Comparison of ENCODE assay signal across 15 mouse cellular contexts in genomic region chr6:11998576-11998975, GRCm38 (mm10).
DNase-seq lines count a peak whose midpoint lies in the region; ATAC-seq and TF ChIP-seq lines count a peak whose summit lies in the region.
"Had no signal": no experiment of that assay in that cellular context is flagged by ENCODE, and none has a peak within 500 bp of the region (broad histone marks: within the 10 kb centered on the region; RNA-seq: fewer than 3 reads in every experiment).

No protein-coding gene starts in this region.

- H3K4me2 ChIP-seq in heart, postnatal 0 days (ENCODE audit: low read depth, low read length): no peak overlapping the region
- no peak overlapping the region for H3K4me2 ChIP-seq in heart, embryonic 11.5 days
- H3K4me2 ChIP-seq in stomach, embryonic 16.5 days (ENCODE audit: low read depth, low read length): no peak overlapping the region
- no peak overlapping the region for H3K4me2 ChIP-seq in stomach, postnatal 0 days (replicated peaks; ENCODE audit: low read depth)
- H3K4me2 ChIP-seq: embryonic facial prominence, embryonic 12.5 days; forebrain, embryonic 13.5 days; lung, embryonic 15.5 days had no signal

- ATAC-seq in heart, postnatal 0 days (ENCODE audit: insufficient read depth, low read depth): no peak
- ATAC-seq in heart, embryonic 11.5 days (replicated peaks; ENCODE audit: insufficient number of reproducible peaks, low FRiP score, low TSS enrichment): no peak
- ATAC-seq in stomach, embryonic 16.5 days (ENCODE audit: insufficient read depth, low FRiP score): no peak
- ATAC-seq in stomach, postnatal 0 days (ENCODE audit: low FRiP score, low TSS enrichment): no peak
- no peak for ATAC-seq in megakaryocyte progenitor cell, adult 5-6 weeks (replicated peaks; ENCODE audit: poor library complexity)
- ATAC-seq: forebrain, embryonic 13.5 days; hindbrain, postnatal 0 days had no signal

- DNase-seq in heart, postnatal 0 days (ENCODE audit: low spot score): no peak
- DNase-seq in stomach, postnatal 0 days (ENCODE audit: low spot score): no peak
- peak; percentile 14 for DNase-seq in fibroblast of lung, adult 2 months (ENCODE audit: low read depth)
- DNase-seq in testis, postnatal 14 days (ENCODE audit: low spot score): peak; percentile 28
- DNase-seq in urinary bladder, adult 2 months (ENCODE audit: low spot score): no peak
- DNase-seq: gastrocnemius, adult 2 months; right cerebral cortex, postnatal 4 days; thymus, postnatal 25 days had no signal

- WGBS in heart, postnatal 0 days: 36% methylated on average over 4 of the region's 4 CpGs
- WGBS in heart, embryonic 11.5 days (ENCODE audit: insufficient replicate concordance): 80% methylated on average over 4 of the region's 4 CpGs
- WGBS in stomach, embryonic 16.5 days: 60% methylated on average over 4 of the region's 4 CpGs
- WGBS in stomach, postnatal 0 days: 45% methylated on average over 4 of the region's 4 CpGs

- H3K4me3 ChIP-seq in heart, postnatal 0 days (ENCODE audit: low read depth, low read length): no peak overlapping the region
- no peak overlapping the region for H3K4me3 ChIP-seq in heart, embryonic 11.5 days (ENCODE audit: low read depth, low read length)
- H3K4me3 ChIP-seq in stomach, embryonic 16.5 days (replicated peaks; ENCODE audit: low read length): no peak overlapping the region
- H3K4me3 ChIP-seq in stomach, postnatal 0 days (ENCODE audit: low read depth, low read length): no peak overlapping the region
- H3K4me3 ChIP-seq: embryonic facial prominence, embryonic 12.5 days; forebrain, embryonic 13.5 days; gastrocnemius, adult 2 months; lung, embryonic 15.5 days had no signal

- no peaks in the 10 kb centered on the region for H3K9me3 ChIP-seq in heart, postnatal 0 days (replicated peaks; ENCODE audit: control insufficient read depth, low read length)
- no peaks in the 10 kb centered on the region for H3K9me3 ChIP-seq in heart, embryonic 11.5 days (replicated peaks; ENCODE audit: control insufficient read depth, low read length)
- H3K9me3 ChIP-seq in stomach, embryonic 16.5 days (replicated peaks; ENCODE audit: control insufficient read depth, low read length): no peaks in the 10 kb centered on the region
- no peaks in the 10 kb centered on the region for H3K9me3 ChIP-seq in stomach, postnatal 0 days (ENCODE audit: control insufficient read depth, low read length)
- H3K9me3 ChIP-seq: embryonic facial prominence, embryonic 12.5 days; forebrain, embryonic 13.5 days; lung, embryonic 15.5 days had no signal

- peak overlapping the region; percentile 36; the same call in 1 of the 2 replicates for H3K27ac ChIP-seq in heart, postnatal 0 days (ENCODE audit: low read depth)
- no peak overlapping the region for H3K27ac ChIP-seq in heart, embryonic 11.5 days (ENCODE audit: low read depth, low read length)
- H3K27ac ChIP-seq in stomach, embryonic 16.5 days (ENCODE audit: low read length): 0 out of 2 replicates have a peak overlapping the region, but pooled peaks have one; percentile 19
- no peak overlapping the region for H3K27ac ChIP-seq in stomach, postnatal 0 days (replicated peaks)
- H3K27ac ChIP-seq: embryonic facial prominence, embryonic 12.5 days; forebrain, embryonic 13.5 days; gastrocnemius, adult 2 months; hindbrain, postnatal 0 days; lung, embryonic 15.5 days had no signal

- no peak overlapping the region for H3K9ac ChIP-seq in heart, postnatal 0 days (replicated peaks; ENCODE audit: low read depth, low read length)
- no peak overlapping the region for H3K9ac ChIP-seq in heart, embryonic 11.5 days (ENCODE audit: low read depth, low read length)
- no peak overlapping the region for H3K9ac ChIP-seq in stomach, embryonic 16.5 days (ENCODE audit: low read length)
- no peak overlapping the region for H3K9ac ChIP-seq in stomach, postnatal 0 days (ENCODE audit: low read length)
- H3K9ac ChIP-seq: embryonic facial prominence, embryonic 12.5 days; forebrain, embryonic 13.5 days; lung, embryonic 15.5 days had no signal

- TF ChIP-seq EP300 in heart, postnatal 0 days (IDR thresholded peaks at IDR 0.05; ENCODE audit: low read depth): no peak
- TF ChIP-seq EP300 in stomach, postnatal 0 days (optimal IDR thresholded peaks at IDR 0.05): no peak

- peaks cover 26% of the 10 kb centered on the region for H3K36me3 ChIP-seq in heart, postnatal 0 days (replicated peaks; ENCODE audit: control insufficient read depth, insufficient read depth, low read length)
- H3K36me3 ChIP-seq in heart, embryonic 11.5 days (ENCODE audit: control insufficient read depth, insufficient read depth, low read length): peaks cover 11% of the 10 kb centered on the region
- H3K36me3 ChIP-seq in stomach, embryonic 16.5 days (ENCODE audit: control insufficient read depth, insufficient read depth, low read length): peaks cover 11% of the 10 kb centered on the region; the same call in 1 of the 2 replicates
- H3K36me3 ChIP-seq in stomach, postnatal 0 days (ENCODE audit: control insufficient read depth, insufficient read depth, low read length): 0 out of 2 replicates have a peak, but pooled peaks cover 9% of the 10 kb centered on the region

- no peaks in the 10 kb centered on the region for H3K27me3 ChIP-seq in heart, postnatal 0 days (ENCODE audit: control insufficient read depth, insufficient read depth, low read length)
- H3K27me3 ChIP-seq in heart, embryonic 11.5 days (ENCODE audit: control insufficient read depth, insufficient read depth, low read length): no peaks in the 10 kb centered on the region
- H3K27me3 ChIP-seq in stomach, embryonic 16.5 days (ENCODE audit: control insufficient read depth, insufficient read depth, low read length): no peaks in the 10 kb centered on the region
- H3K27me3 ChIP-seq in stomach, postnatal 0 days (ENCODE audit: control insufficient read depth, insufficient read depth, low read length): no peaks in the 10 kb centered on the region
- H3K27me3 ChIP-seq: embryonic facial prominence, embryonic 12.5 days; forebrain, embryonic 13.5 days; lung, embryonic 15.5 days had no signal

- H3K4me1 ChIP-seq in heart, postnatal 0 days (ENCODE audit: control insufficient read depth, insufficient read depth): no peaks in the 10 kb centered on the region
- no peaks in the 10 kb centered on the region for H3K4me1 ChIP-seq in heart, embryonic 11.5 days (ENCODE audit: control insufficient read depth, insufficient read depth, low read length)
- H3K4me1 ChIP-seq in stomach, embryonic 16.5 days (ENCODE audit: control insufficient read depth, insufficient read depth, low read length): no peaks in the 10 kb centered on the region
- H3K4me1 ChIP-seq in stomach, postnatal 0 days (replicated peaks; ENCODE audit: control insufficient read depth, insufficient read depth): no peaks in the 10 kb centered on the region
- H3K4me1 ChIP-seq: embryonic facial prominence, embryonic 12.5 days; forebrain, embryonic 13.5 days; lung, embryonic 15.5 days had no signal

- no peak for TF ChIP-seq CTCF in heart, postnatal 0 days (IDR thresholded peaks at IDR 0.05; ENCODE audit: low read depth)
- no peak for TF ChIP-seq CTCF in stomach, postnatal 0 days (IDR thresholded peaks at IDR 0.05; ENCODE audit: low read depth)

Comparison
In these comparisons a context has a peak if more than half of its experiments do, and no peak if none do; other contexts are left out.
1. H3K27ac ChIP-seq: peak in heart, postnatal 0 days (single experiment) and stomach, embryonic 16.5 days (single experiment); none in heart, embryonic 11.5 days (single experiment) and stomach, postnatal 0 days (single experiment).
2. DNase-seq: peak in fibroblast of lung, adult 2 months (single experiment) and testis, postnatal 14 days (single experiment); none in heart, postnatal 0 days (single experiment), stomach, postnatal 0 days (single experiment) and urinary bladder, adult 2 months (single experiment).